Mouse (Mus musculus) heart, postnatal 0 days (tissue): ENCODE results near the gene Gabrb1.

ENCODE experiments used
- CTCF ChIP-seq: IDR thresholded peaks from 2 replicates; pipeline ENCODE4 v1.5.1; 2016; ENCODE audit warnings: antibody characterized with exemption, control low read depth, low read depth
- EP300 ChIP-seq: IDR thresholded peaks from 2 replicates; pipeline ENCODE4 v1.6.1; 2016; ENCODE audit warnings: antibody characterized with exemption, low read depth

DNA sequence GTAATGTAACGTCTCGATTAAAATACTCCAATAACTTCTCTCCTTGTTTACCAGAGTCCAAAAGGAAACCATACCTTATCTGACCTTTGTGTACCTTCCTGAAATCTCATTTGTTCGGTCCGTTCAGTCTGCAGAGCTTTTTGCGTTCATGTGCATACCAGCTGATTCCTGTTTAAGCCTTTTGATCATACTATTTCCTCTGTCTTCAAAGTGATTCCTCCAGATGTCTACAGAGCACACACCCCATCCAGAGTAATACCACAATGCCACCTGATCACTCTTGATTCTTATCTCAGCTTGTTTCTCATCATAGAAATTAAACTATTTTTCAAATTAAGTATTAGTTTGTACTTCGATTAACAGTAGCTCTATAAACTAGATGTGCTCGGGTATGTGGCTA is 245.5 kb downstream of the Gabrb1 start:
- no peak for TF ChIP-seq CTCF
- no peak for TF ChIP-seq EP300
